21 mouse cellular contexts compared by ENCODE assay signal in the genomic region with DNA sequence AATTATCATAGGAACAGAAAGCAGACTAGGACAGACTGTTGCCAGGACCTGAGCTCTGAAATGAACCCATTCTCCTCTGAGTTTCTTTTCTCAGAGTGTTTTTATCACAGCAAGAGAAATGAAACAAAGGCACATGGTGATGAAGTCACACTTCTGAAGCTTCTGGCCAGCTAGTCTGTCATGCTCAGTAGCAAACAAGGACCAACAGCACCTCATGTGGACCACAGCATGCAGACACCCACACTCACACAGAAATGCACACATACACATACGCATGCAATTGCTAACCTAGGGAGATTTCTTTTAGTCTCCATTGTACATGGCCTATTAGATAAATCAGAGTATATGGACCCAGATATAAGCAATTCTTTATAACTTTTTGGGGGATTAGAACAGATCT.
A peak's percentile ranks its signal among the peaks of the same experiment; 100 is the strongest.
DNase-seq lines count a peak whose midpoint lies in the region; ATAC-seq and TF ChIP-seq lines count a peak whose summit lies in the region.
"Had no signal": no experiment of that assay in that cellular context is flagged by ENCODE, and none has a peak within 500 bp of the region (broad histone marks: within the 10 kb centered on the region; RNA-seq: fewer than 3 reads in every experiment).

No protein-coding gene starts in this region.

- no peak for ATAC-seq in intestine, postnatal 0 days
- no peak for ATAC-seq in intestine, embryonic 15.5 days
- ATAC-seq: forebrain, embryonic 15.5 days had no signal

- TF ChIP-seq CTCF in intestine, postnatal 0 days (IDR thresholded peaks at IDR 0.05; ENCODE audit: low read depth): peak; percentile 13; the same call in 1 of the 2 replicates
- TF ChIP-seq CTCF in bone marrow, adult 2 months (IDR thresholded peaks at IDR 0.05; ENCODE audit: control insufficient read depth, insufficient read depth, low read length): 0 out of 2 replicates have a peak, but pooled peaks have one; percentile 8

- H3K36me3 ChIP-seq in intestine, postnatal 0 days (ENCODE audit: control insufficient read depth, insufficient read depth): no peaks in the 10 kb centered on the region
- H3K36me3 ChIP-seq in intestine, embryonic 15.5 days: no peaks in the 10 kb centered on the region
- no peaks in the 10 kb centered on the region for H3K36me3 ChIP-seq in splenic B cell, adult 2 months (ENCODE audit: control insufficient read depth, insufficient read depth, low read length, poor library complexity, severe bottlenecking)
- H3K36me3 ChIP-seq: embryonic facial prominence, embryonic 12.5 days; embryonic facial prominence, embryonic 15.5 days; forebrain, embryonic 12.5 days; forebrain, embryonic 15.5 days; G1E; hindbrain, embryonic 12.5 days; hindbrain, embryonic 15.5 days had no signal

- 92% methylated on average over 1 of the region's 1 CpGs for WGBS in intestine, postnatal 0 days
- WGBS in intestine, embryonic 15.5 days: 98% methylated on average over 1 of the region's 1 CpGs
- 82% methylated on average over 1 of the region's 1 CpGs for WGBS in bone marrow, adult 2 months

- H3K4me3 ChIP-seq in intestine, postnatal 0 days (ENCODE audit: low read depth, low read length): no peak overlapping the region
- no peak overlapping the region for H3K4me3 ChIP-seq in intestine, embryonic 15.5 days (replicated peaks)
- H3K4me3 ChIP-seq in bone marrow, adult 2 months (replicated peaks; ENCODE audit: control insufficient read depth, low read depth, low read length): no peak overlapping the region
- H3K4me3 ChIP-seq: embryonic facial prominence, embryonic 12.5 days; embryonic facial prominence, embryonic 15.5 days; forebrain, embryonic 12.5 days; forebrain, embryonic 15.5 days; hindbrain, embryonic 12.5 days; hindbrain, embryonic 15.5 days had no signal

- no peak overlapping the region for H3K9ac ChIP-seq in intestine, postnatal 0 days (ENCODE audit: low read depth, low read length)
- H3K9ac ChIP-seq in intestine, embryonic 15.5 days: no peak overlapping the region
- H3K9ac ChIP-seq: embryonic facial prominence, embryonic 12.5 days; embryonic facial prominence, embryonic 15.5 days; forebrain, embryonic 12.5 days; forebrain, embryonic 15.5 days; hindbrain, embryonic 12.5 days; hindbrain, embryonic 15.5 days had no signal

- no peaks in the 10 kb centered on the region for H3K9me3 ChIP-seq in intestine, postnatal 0 days (ENCODE audit: control insufficient read depth)
- H3K9me3 ChIP-seq in intestine, embryonic 15.5 days: no peaks in the 10 kb centered on the region
- H3K9me3 ChIP-seq: embryonic facial prominence, embryonic 12.5 days; embryonic facial prominence, embryonic 15.5 days; forebrain, embryonic 12.5 days; forebrain, embryonic 15.5 days; hindbrain, embryonic 12.5 days; hindbrain, embryonic 15.5 days had no signal

- H3K4me1 ChIP-seq in intestine, postnatal 0 days (replicated peaks; ENCODE audit: control insufficient read depth, insufficient read depth, low read length): no peaks in the 10 kb centered on the region
- H3K4me1 ChIP-seq in intestine, embryonic 15.5 days (replicated peaks): peaks cover 8% of the 10 kb centered on the region
- no peaks in the 10 kb centered on the region for H3K4me1 ChIP-seq in bone marrow, adult 2 months (ENCODE audit: control insufficient read depth, insufficient read depth, low read length)
- H3K4me1 ChIP-seq: embryonic facial prominence, embryonic 12.5 days; forebrain, embryonic 12.5 days; forebrain, embryonic 15.5 days; hindbrain, embryonic 12.5 days; hindbrain, embryonic 15.5 days had no signal

- DNase-seq in splenic B cell, adult 2 months (ENCODE audit: low read depth, low spot score): peak; percentile 1
- DNase-seq in urinary bladder, postnatal 14 days (ENCODE audit: low spot score): no peak
- no peak for DNase-seq in testis, postnatal 14 days (ENCODE audit: low spot score)
- DNase-seq in cerebellum, adult 9-10 months: no peak
- DNase-seq: adrenal gland, adult 8-10 months; adrenal gland, postnatal 25 days; cerebellum, adult 18-20 months; cerebellum, adult 9-11 months; cerebellum, postnatal 25 days; gastrocnemius, postnatal 25 days had no signal

- TF ChIP-seq POLR2A in bone marrow, adult 2 months (IDR thresholded peaks at IDR 0.05; ENCODE audit: borderline replicate concordance, control insufficient read depth, low read depth, low read length): no peak

- no peak overlapping the region for H3K27ac ChIP-seq in intestine, postnatal 0 days (ENCODE audit: low read depth, low read length)
- no peak overlapping the region for H3K27ac ChIP-seq in intestine, embryonic 15.5 days
- no peak overlapping the region for H3K27ac ChIP-seq in bone marrow, adult 2 months (ENCODE audit: control insufficient read depth, insufficient read depth, low read depth, low read length, poor library complexity)
- H3K27ac ChIP-seq: embryonic facial prominence, embryonic 12.5 days; embryonic facial prominence, embryonic 15.5 days; forebrain, embryonic 12.5 days; forebrain, embryonic 15.5 days; hindbrain, embryonic 12.5 days; hindbrain, embryonic 15.5 days had no signal

- no peak overlapping the region for H3K4me2 ChIP-seq in intestine, postnatal 0 days (replicated peaks; ENCODE audit: low read depth)
- no peak overlapping the region for H3K4me2 ChIP-seq in intestine, embryonic 15.5 days (replicated peaks)
- H3K4me2 ChIP-seq: embryonic facial prominence, embryonic 12.5 days; embryonic facial prominence, embryonic 15.5 days; forebrain, embryonic 12.5 days; forebrain, embryonic 15.5 days; heart, embryonic 11.5 days; hindbrain, embryonic 12.5 days; hindbrain, embryonic 15.5 days had no signal

- no peaks in the 10 kb centered on the region for H3K27me3 ChIP-seq in intestine, postnatal 0 days (replicated peaks; ENCODE audit: control insufficient read depth, insufficient read depth, low read length)
- H3K27me3 ChIP-seq in intestine, embryonic 15.5 days (replicated peaks): no peaks in the 10 kb centered on the region
- H3K27me3 ChIP-seq in splenic B cell, adult 2 months (ENCODE audit: control insufficient read depth, insufficient read depth, low read length, poor library complexity, severe bottlenecking): no peaks in the 10 kb centered on the region; the same call in 1 of the 2 replicates
- H3K27me3 ChIP-seq: embryonic facial prominence, embryonic 12.5 days; embryonic facial prominence, embryonic 15.5 days; forebrain, embryonic 12.5 days; forebrain, embryonic 15.5 days; hindbrain, embryonic 12.5 days; hindbrain, embryonic 15.5 days had no signal
